Mouse (Mus musculus) right cerebral cortex, postnatal 14 days (tissue): ENCODE measurements around the gene Lman1l.

ENCODE experiments used
- DNase-seq: peaks from one replicate; pipeline ENCODE4 v3.0.0; 2022

Lman1l gene

DNA sequence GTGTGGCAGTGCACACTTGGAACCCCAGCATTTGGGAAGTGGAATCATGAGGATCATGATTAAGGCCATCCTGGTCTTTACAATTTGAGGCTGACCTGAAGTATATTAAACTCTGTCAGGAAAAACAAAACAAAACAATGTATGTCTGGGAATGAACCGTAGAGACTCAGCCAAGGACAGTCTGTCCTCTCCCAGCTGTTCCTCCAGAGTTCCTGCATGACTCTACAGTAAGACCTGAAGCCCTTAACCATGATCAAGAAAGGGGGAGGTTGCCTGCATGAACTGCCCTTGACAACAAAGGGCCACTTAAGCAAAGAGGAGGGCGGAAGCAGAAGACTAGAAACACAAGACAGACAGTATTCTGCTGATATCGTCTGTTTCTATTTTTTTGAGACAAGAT lies 45.0 kb downstream of the Lman1l start:
- no peak for DNase-seq

- DNase-seq: no peak
Measured at GRCm38 (mm10) chr9:57574397-57574796, 46.2 kb downstream of the Lman1l start.

DNA sequence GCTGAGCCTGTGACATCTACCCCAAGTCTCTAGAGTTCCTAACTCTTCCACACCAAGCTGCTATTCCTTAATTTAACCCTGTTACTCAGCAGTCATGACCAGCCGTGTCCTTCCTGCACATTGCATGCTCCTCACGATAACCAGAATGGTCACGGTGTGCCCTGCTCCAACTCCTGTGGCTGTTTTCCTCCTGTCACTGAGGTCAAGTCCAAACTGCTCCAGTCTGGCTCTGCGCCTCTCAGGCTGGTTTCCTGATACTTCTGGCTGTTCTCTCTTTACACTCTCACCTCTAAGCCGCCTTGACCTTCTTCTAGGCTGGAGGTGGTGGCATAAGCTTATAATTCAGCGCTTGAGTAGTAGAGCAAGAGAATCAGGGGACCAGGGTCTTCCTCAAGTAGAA lies 52.1 kb downstream of the Lman1l start:
- DNase-seq: no peak

DNA sequence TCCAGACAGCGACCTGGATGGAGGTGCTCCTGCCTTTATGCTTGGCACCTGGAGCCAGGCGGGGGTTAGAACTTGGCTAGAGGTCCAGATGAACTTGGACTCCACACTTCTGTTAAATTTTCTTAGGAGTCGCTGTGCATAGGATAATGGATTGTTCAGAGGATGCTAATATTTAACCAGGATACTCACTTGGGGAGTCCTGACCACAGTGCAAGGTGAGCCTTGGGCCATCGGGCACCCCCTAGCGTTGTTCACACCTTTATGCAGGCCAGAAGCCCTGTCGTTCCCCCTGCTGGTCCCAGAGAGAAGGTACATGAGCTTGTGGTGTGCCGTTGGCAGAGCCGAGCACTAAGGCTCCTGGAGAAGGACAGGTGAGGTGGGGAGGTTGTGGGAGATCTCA lies 53.7 kb downstream of the Lman1l start:
- DNase-seq: no peak

DNA sequence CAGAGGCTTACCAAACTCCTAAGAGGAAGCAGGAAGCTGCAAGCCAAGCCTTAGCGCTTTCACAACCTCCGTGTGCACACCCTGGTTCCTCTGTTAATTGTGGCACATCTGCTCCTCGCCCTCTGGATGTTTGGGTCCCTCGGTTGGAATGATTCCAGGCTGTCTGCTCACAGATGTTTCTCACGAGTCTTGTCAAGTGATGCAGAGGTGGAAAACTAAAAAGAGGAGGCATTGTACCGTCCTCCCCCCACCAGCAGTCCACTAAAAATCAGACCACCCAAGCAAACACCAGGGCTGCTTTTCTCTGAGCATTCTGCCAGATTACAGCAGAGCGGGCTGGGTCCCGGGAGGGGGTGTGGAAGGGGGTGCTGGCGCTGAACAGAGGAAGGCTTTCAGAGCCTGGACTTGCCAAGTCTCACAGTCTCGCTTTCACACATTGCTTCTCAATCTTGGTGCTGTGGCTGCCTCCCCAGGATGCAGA lies 54.8 kb downstream of the Lman1l start:
- peak; percentile 56 for DNase-seq

DNA sequence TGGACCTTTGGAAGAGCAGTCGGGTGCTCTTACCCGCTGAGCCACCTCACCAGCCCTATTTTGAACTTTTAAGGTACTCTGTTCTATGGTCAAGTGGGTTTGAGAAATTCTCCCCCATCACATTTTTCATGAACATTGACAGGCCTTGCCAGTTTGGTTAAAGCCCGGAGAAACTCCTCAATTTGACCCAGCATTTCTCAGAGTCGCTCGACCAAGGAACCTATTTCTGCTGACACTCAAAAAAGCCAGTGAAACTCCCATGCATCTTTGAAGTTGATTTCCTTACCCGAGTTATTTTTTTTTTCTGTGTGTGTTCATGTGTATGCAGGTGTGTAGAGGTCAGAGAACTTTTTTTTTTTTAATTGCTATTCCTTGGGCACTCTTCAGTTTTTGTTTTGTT lies 56.0 kb downstream of the Lman1l start:
- DNase-seq: no peak

DNA sequence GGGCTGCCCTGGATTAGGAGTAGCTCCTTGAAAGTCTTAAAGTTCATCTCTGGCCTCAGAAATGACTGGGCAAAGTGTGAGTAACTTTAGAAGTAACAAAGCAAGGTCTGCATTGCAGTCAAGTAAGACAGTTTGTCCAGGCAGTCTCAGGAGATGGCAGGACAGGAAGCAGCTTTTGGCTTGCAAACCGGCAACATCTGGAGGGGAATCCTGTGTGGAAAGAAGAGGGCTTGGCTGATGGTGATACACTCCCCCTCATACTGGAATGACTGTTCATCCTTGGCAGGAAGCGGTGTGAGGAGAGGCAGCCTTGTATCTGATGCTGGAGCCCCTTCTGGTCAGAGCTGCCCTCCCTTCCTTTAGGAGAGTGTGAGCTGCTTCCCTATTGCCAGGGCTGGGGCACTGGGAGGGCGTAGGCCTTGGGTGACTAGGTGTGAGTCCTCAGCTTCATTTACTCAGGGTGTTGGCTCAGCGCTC lies 57.6 kb downstream of the Lman1l start:
- no peak for DNase-seq

DNA sequence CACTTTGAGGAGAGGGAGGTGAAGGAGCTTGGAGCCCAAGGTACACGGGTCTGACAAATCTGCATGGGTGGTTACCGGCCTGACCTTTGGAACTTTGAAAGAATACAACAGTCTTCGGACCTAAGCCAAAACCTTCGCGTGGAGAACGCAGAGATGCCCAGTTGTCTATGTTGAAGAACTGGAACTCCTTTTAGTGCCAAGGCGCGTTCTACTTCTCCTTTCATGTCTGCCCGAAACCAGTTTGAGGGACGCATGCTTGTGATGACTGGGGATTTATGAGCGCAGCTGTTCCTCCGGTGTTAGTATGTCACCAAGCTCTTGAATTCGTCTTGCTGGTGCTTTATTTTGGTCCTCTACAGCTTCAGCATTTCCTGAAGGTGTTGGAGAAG lies 58.9 kb downstream of the Lman1l start:
- no peak for DNase-seq

DNA sequence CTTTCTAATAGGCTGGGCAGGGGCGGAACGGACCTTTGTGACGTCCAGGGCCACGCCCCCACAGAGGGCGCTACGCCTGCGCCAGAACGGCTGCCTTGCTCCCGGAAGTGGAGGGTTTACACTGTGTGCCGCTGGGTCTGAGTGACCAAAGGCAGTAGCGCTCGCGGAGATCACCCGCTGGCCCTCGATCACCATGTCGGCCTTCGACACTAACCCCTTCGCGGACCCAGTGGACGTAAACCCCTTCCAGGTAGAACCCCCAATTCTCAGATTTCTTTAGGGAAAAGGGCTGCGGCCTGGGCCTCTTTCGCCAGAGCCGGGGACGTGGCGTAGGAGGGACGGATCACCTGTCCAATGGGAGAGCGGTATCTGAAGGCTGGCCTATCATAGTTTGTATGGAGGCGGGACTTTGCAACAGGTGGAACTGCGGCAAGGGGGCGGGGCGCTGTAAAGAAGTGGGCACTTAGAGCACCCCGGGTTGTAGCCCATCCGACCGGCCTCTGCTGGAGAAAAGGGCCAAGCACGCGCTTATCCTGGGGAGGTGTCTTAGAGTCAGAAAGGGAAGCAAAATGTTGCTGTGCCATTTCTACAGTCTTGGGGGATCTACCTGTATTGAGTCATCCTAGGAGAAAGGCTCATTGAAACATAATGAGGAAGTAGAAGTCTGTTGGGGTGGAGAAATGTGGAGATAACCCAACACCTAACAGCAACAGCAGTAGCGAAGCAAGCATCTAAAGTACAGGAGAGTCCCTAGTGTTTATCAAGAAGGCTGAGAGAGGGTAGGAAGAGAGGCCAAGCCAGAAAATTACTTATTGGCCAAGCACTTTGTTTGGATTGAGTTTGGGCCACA lies 59.5 kb downstream of the Lman1l start, which contains the start of gene Scamp2:
Scamp2 (plus strand) TSS at position 83 of the 850 bp plus-strand sequence.
- peak; percentile 88 for DNase-seq

DNA sequence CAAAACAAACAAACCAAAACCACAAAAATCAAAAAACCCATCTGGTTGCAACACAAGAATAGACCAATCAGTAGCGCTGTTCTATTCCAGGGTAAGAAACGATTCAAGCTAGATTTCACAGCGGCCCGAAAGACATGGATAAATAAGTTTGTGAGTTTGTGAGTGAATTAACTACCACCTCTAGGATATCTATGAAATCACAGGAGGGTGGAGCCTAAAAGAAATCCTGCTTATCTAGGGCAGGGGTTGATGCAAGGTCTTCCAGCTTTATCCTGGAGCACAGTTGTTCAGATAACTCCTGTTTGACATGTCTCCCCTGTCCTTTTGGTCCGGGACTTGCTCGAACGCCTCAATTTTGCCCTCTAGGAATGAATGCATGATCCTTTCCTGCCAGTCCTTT lies 60.3 kb downstream of the Lman1l start:
- DNase-seq: no peak

GRCm38 (mm10) chr9:57559568-57559967 lies 61.0 kb downstream of the Lman1l start:
- DNase-seq: no peak

DNA sequence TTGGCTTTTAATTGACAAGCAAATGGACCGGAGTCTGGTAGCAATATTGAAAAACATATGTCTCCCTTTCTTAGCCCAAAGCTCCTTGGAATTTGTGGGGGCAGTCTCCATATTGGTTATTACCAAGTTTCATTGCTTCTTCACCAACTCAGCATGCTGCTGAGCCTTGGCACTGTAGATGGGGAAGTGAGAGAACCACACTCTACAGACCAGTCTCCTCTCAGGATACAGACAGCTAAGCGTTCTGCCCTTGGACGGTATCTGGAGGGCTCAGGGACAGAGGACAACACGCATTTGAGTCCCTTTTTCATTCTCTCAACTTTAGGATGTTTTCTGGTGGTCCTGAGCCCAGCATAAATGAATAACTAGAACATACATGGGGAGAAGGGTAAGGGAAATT lies 61.9 kb downstream of the Lman1l start:
- DNase-seq: no peak

- no peak for DNase-seq
Measured at GRCm38 (mm10) chr9:57557215-57557614, 63.4 kb downstream of the Lman1l start.
